Mouse (Mus musculus): ENCODE measurements around the gene Ccdc173. TPM values are rescaled to one million over a fixed set of nuclear protein-coding genes. Genes with fewer than 3 reads are reported as not detected.

Gene Ccdc173
- polyA plus RNA-seq, 1 experiment, result not detected

DNA sequence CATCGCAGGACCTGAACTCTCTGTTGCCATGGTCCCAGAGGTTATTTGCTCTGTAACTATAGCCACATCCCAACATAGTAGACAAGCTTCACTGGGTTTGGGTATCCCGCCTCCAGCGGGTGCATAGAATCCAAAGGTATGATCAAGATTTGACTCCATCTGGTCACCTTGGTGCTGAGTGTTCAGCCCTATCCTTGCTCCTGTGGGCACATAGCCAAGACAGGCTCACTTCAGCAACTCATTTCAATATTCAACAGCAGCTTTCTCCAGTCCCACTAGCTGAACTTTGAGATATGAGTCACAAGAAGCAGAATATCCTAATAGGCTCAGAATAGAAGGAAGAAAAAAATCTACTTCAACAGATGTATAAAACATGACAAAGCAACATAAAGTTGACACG lies 26.0 kb downstream of the Ccdc173 start:
- Histone ChIP-seq H3K4me1 (ENCODE audit: control insufficient read depth, insufficient read depth, insufficient read length, low read length) (no peaks in the 10 kb centered on the region), H3K27me3 (ENCODE audit: control insufficient read depth, insufficient read depth, low read length) (no peaks in the 10 kb centered on the region), H3K27ac (ENCODE audit: insufficient read depth, low read depth, low read length) (no peak overlapping the region), H3K36me3 (ENCODE audit: control insufficient read depth, insufficient read depth, low read length) (no peaks in the 10 kb centered on the region), H3K4me3 (ENCODE audit: low read depth, low read length) (no peak overlapping the region)
- TF ChIP-seq CTCF (IDR thresholded peaks at IDR 0.05; ENCODE audit: extremely low read depth, insufficient read length, insufficient replicate concordance, low read depth, low read length) (no peak), POLR2A (IDR thresholded peaks at IDR 0.05; ENCODE audit: low read depth, low read length) (no peak)
- 53% methylated on average over 4 of the region's 4 CpGs for WGBS

DNA sequence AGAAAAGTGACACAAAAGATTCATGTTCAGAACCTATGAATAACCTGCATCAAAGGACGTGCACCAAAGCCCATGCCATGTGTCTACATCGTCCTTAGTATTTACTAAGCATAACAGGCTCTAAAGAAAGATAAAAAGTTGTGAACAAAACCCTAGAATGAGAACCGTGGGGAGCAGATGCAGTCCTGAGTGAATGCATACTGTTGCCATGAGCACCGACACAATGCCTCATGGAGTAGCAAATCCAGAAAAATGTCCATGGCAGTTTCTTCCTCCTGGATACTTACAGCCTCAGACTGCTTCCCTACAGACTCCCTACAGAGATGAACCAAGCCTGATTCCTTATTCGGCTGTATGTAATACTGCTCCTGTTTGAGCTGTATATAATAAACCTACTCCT lies 28.4 kb downstream of the Ccdc173 start:
- 83% methylated on average over 5 of the region's 5 CpGs for WGBS

DNA sequence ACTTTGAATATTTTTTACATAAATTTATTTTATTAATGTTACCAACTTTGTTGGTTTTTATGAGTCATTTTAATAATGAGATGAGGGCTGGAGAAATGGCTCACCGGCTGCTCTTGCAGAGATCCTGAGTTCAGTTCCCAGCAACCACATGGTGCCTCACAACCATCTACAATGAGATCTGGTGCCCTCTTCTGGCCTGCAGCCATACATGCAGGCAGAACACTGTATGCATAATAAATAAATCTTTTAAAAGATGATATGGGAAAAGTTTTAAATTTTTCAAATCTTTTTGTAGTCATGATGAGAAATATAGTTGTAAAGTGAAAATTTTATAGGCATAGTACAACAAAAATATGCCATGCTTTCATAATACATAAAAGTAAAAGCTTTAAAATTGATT lies 44.3 kb downstream of the Ccdc173 start:
- H3K27ac ChIP-seq (ENCODE audit: insufficient read depth, low read depth, low read length), result no peak overlapping the region
- WGBS, result 78% methylated on average over 1 of the region's 1 CpGs
- H3K27me3 ChIP-seq (ENCODE audit: control insufficient read depth, insufficient read depth, low read length), result no peaks in the 10 kb centered on the region
- H3K4me1 ChIP-seq (ENCODE audit: control insufficient read depth, insufficient read depth, insufficient read length, low read length), result no peaks in the 10 kb centered on the region
- 0 out of 2 replicates have a peak, but pooled peaks have one; percentile 22 for TF ChIP-seq CTCF (IDR thresholded peaks at IDR 0.05; ENCODE audit: extremely low read depth, insufficient read length, insufficient replicate concordance, low read depth, low read length)
- TF ChIP-seq POLR2A (IDR thresholded peaks at IDR 0.05; ENCODE audit: low read depth, low read length), result no peak
- H3K4me3 ChIP-seq (ENCODE audit: low read depth, low read length), result no peak overlapping the region
- peaks cover 39% of the 10 kb centered on the region for H3K36me3 ChIP-seq (ENCODE audit: control insufficient read depth, insufficient read depth, low read length)

More for the DNA sequence above, 28.4 kb downstream of the Ccdc173 start:
- H3K36me3 ChIP-seq (ENCODE audit: control insufficient read depth, insufficient read depth, low read length), result no peaks in the 10 kb centered on the region
- TF ChIP-seq CTCF (IDR thresholded peaks at IDR 0.05; ENCODE audit: extremely low read depth, insufficient read length, insufficient replicate concordance, low read depth, low read length), result no peak
- no peak for TF ChIP-seq POLR2A (IDR thresholded peaks at IDR 0.05; ENCODE audit: low read depth, low read length)
- no peak overlapping the region for H3K27ac ChIP-seq (ENCODE audit: insufficient read depth, low read depth, low read length)
- H3K27me3 ChIP-seq (ENCODE audit: control insufficient read depth, insufficient read depth, low read length), result no peaks in the 10 kb centered on the region
- no peaks in the 10 kb centered on the region for H3K4me1 ChIP-seq (ENCODE audit: control insufficient read depth, insufficient read depth, insufficient read length, low read length)
- no peak overlapping the region for H3K4me3 ChIP-seq (ENCODE audit: low read depth, low read length)

DNA sequence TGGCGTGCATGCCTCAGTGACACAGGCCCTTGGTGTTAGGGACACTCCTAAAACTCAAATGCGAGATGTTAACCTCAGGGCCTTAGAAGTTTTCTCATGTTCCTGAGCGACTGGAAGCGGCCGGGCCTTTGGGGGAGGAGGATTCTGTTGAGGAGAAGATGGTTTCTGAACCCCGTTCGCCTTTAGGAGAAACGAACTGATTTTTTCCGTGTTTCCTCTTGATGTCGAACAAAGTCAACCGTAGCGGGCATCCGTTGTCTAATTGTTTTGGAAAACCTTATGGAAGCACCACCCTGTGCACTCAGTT lies 65.9 kb downstream of the Ccdc173 start:
- no peaks in the 10 kb centered on the region for H3K27me3 ChIP-seq (ENCODE audit: control insufficient read depth, insufficient read depth, low read length)
- H3K4me1 ChIP-seq (ENCODE audit: control insufficient read depth, insufficient read depth, insufficient read length, low read length), result no peaks in the 10 kb centered on the region
- no peak for TF ChIP-seq POLR2A (IDR thresholded peaks at IDR 0.05; ENCODE audit: low read depth, low read length)
- TF ChIP-seq CTCF (IDR thresholded peaks at IDR 0.05; ENCODE audit: extremely low read depth, insufficient read length, insufficient replicate concordance, low read depth, low read length), result no peak
- peak overlapping the region; percentile 75 for H3K27ac ChIP-seq (ENCODE audit: insufficient read depth, low read depth, low read length)
- H3K4me3 ChIP-seq (ENCODE audit: low read depth, low read length), result peak overlapping the region; percentile 97
- H3K36me3 ChIP-seq (ENCODE audit: control insufficient read depth, insufficient read depth, low read length), result no peaks in the 10 kb centered on the region
- WGBS, result 1% methylated on average over 13 of the region's 13 CpGs

DNA sequence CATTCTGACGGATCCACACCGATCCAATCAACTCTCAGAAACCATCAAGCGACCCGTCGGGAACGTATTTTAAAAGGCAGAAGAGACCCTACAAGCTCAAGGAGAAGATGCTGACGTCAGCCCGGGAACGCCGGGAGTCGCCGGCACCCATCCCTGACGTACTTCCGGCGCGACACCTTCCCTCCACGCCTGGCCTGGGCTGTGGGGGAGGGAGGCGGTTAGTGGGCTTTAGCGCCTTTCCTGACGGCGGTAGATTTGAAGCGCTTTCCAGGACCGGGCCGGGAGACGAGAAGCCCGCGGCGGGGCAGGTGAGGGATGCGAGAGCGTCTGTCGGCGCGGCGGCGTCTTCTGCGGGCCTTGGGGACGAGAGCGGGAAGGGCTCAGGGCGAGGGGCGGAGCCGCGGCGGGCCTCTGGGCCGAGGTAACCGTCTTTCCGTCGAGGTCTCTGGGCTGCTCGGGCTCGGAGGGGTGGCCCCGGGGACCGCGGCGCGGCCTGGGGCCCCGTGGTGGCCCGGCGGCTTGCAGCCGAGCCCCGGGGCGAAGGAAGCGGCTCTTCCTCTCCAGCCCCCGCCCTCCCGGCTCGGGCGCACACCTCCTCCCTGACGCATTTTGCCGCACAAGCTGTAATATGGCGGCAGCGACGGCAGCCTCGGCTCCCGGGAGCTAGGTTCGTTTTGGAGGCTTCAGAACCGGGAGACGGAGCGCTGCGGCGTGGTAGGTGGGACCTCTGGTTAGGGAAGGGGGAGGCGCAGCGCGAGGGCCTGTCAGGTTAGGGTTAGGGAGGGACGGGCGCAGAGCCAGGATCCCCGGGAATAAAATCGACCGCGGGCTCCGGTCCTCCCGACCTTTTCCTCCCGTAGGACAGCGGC lies 66.5 kb downstream of the Ccdc173 start:
- H3K4me3 ChIP-seq (ENCODE audit: low read depth, low read length), result peak overlapping the region; percentile 97
- no peaks in the 10 kb centered on the region for H3K27me3 ChIP-seq (ENCODE audit: control insufficient read depth, insufficient read depth, low read length)
- no peaks in the 10 kb centered on the region for H3K36me3 ChIP-seq (ENCODE audit: control insufficient read depth, insufficient read depth, low read length)
- no peaks in the 10 kb centered on the region for H3K4me1 ChIP-seq (ENCODE audit: control insufficient read depth, insufficient read depth, insufficient read length, low read length)
- TF ChIP-seq POLR2A (IDR thresholded peaks at IDR 0.05; ENCODE audit: low read depth, low read length), result peak; percentile 35; the same call in 1 of the 2 replicates
- no peak for TF ChIP-seq CTCF (IDR thresholded peaks at IDR 0.05; ENCODE audit: extremely low read depth, insufficient read length, insufficient replicate concordance, low read depth, low read length)
- H3K27ac ChIP-seq (ENCODE audit: insufficient read depth, low read depth, low read length), result peak overlapping the region; percentile 75
- 1% methylated on average over 80 of the region's 91 CpGs for WGBS

DNA sequence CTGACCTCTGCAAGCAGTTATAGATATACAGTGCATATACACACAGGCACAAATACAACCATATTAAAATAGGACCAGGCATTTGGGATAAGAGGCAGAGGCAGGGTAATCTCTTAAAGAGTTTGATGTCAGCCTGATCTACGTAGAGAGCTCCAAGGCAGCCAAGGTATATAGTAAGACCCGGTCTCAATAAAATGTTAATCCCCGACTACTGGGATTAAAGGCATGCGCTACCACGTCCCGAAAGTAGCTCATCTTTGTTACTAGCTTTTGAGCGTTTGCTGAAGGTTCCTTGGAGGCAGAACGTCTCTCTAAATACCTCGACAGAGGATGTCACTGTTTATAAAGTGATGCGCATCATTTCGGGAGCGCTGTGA lies 67.1 kb downstream of the Ccdc173 start, which contains the start of gene Ppig:
Ppig (plus strand) TSS at position 273 of the 377 bp plus-strand sequence.
- H3K36me3 ChIP-seq (ENCODE audit: control insufficient read depth, insufficient read depth, low read length), result no peaks in the 10 kb centered on the region
- 4% methylated on average over 12 of the region's 12 CpGs for WGBS
- H3K4me1 ChIP-seq (ENCODE audit: control insufficient read depth, insufficient read depth, insufficient read length, low read length), result no peaks in the 10 kb centered on the region
- H3K27me3 ChIP-seq (ENCODE audit: control insufficient read depth, insufficient read depth, low read length), result no peaks in the 10 kb centered on the region
- peak within 1 kb of the TSS; percentile 75 for H3K27ac ChIP-seq (ENCODE audit: insufficient read depth, low read depth, low read length)
- peak within 1 kb of the TSS; percentile 97 for H3K4me3 ChIP-seq (ENCODE audit: low read depth, low read length)
- no peak for TF ChIP-seq CTCF (IDR thresholded peaks at IDR 0.05; ENCODE audit: extremely low read depth, insufficient read length, insufficient replicate concordance, low read depth, low read length)
- no peak for TF ChIP-seq POLR2A (IDR thresholded peaks at IDR 0.05; ENCODE audit: low read depth, low read length)

DNA sequence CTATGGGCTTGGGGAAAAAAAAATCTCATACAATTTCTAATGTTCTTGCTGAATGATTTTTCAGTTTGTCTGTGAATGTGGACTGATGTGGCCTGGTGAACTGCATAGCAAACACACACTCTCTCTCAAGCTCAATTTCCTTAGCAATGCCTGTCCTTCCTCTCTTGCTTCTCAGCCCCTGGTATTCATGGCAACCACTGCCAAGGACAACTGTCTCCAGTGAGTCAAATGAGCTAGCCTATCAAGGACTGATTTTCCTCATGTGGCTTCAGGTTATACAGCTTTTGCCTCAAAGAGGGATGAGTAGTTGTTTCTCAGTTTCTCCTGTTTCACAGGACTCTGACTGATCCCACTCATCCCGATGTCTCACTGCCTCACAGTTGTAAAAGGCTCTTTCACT lies 70.3 kb downstream of the Ccdc173 start:
- 74% methylated on average over 1 of the region's 1 CpGs for WGBS
- no peaks in the 10 kb centered on the region for H3K27me3 ChIP-seq (ENCODE audit: control insufficient read depth, insufficient read depth, low read length)
- no peak for TF ChIP-seq CTCF (IDR thresholded peaks at IDR 0.05; ENCODE audit: extremely low read depth, insufficient read length, insufficient replicate concordance, low read depth, low read length)
- no peak for TF ChIP-seq POLR2A (IDR thresholded peaks at IDR 0.05; ENCODE audit: low read depth, low read length)
- H3K27ac ChIP-seq (ENCODE audit: insufficient read depth, low read depth, low read length), result no peak overlapping the region
- no peak overlapping the region for H3K4me3 ChIP-seq (ENCODE audit: low read depth, low read length)
- no peaks in the 10 kb centered on the region for H3K4me1 ChIP-seq (ENCODE audit: control insufficient read depth, insufficient read depth, insufficient read length, low read length)
- no peaks in the 10 kb centered on the region for H3K36me3 ChIP-seq (ENCODE audit: control insufficient read depth, insufficient read depth, low read length)

Data from small intestine, adult 2 months (tissue).